Mouse (Mus musculus): ENCODE results near the gene Trim58.

DNA sequence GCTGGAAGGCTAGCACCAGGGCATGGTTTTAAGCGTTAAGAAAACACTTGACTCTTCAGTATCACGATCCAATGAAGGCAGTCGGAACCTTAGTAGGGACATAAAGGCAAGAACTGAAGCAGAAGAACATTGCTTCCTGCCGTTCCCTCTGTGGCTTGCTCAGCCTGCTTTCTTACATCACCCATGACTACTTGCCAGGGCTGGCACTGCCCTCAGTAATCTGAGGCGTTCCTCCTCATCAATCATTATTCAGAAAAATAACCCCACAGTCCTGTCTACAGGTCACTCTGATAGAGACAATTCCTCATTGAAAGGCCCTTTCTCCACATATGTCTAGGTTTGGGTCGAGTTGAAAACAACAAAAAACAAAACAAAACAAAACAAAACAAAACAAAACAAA lies 33.2 kb upstream of the Trim58 start:
- no peak for TF ChIP-seq POLR2A (IDR thresholded peaks at IDR 0.05; ENCODE audit: control insufficient read depth, low read depth, low read length)
- TF ChIP-seq CTCF (IDR thresholded peaks at IDR 0.05; ENCODE audit: control insufficient read depth, insufficient read depth, insufficient replicate concordance, low read depth, low read length): no peak
